ENCODE assay signal across 9 mouse cellular contexts in genomic region chr4:148654701-148655398, GRCm38 (mm10). TPM values are rescaled to one million over a fixed set of nuclear protein-coding genes. Genes with fewer than 3 reads are reported as not detected.
DNase-seq lines count a peak whose midpoint lies in the region; ATAC-seq and TF ChIP-seq lines count a peak whose summit lies in the region.
"Had no signal": no experiment of that assay in that cellular context is flagged by ENCODE, and none has a peak within 500 bp of the region (broad histone marks: within the 10 kb centered on the region; RNA-seq: fewer than 3 reads in every experiment).

No protein-coding gene starts in this region.

- no peak for TF ChIP-seq EP300 in MEL (IDR thresholded peaks at IDR 0.05; ENCODE audit: low read depth in 1 of 2, low read length in 2 of 2)

- H3K27me3 ChIP-seq in MEL (ENCODE audit: control insufficient read depth in 1 of 2, insufficient read depth in 2 of 2, low read length in 2 of 2) = peaks cover 0 to 2% of the 10 kb centered on the region in 2 experiments; a peak in 1 of 4 replicates
- H3K27me3 ChIP-seq in kidney, embryonic 16.5 days (ENCODE audit: insufficient read depth, low read length) = no peaks in the 10 kb centered on the region
- H3K27me3 ChIP-seq: heart, embryonic 13.5 days had no signal

- no peak overlapping the region for H3K9ac ChIP-seq in MEL (ENCODE audit: control insufficient read depth, low read depth, low read length, poor library complexity, severe bottlenecking)
- H3K9ac ChIP-seq in kidney, embryonic 16.5 days (replicated peaks; ENCODE audit: low read length) = no peak overlapping the region
- H3K9ac ChIP-seq: heart, embryonic 13.5 days had no signal

- no peak overlapping the region for H3K4me2 ChIP-seq in kidney, embryonic 16.5 days (replicated peaks; ENCODE audit: low read depth, low read length)
- H3K4me2 ChIP-seq: heart, embryonic 13.5 days had no signal

- peak; percentile 12; the same call in 1 of the 2 replicates for ATAC-seq in kidney, embryonic 16.5 days (ENCODE audit: low FRiP score, low TSS enrichment)
- 0 out of 2 replicates have a peak, but pooled peaks have one; percentile 53 for ATAC-seq in monocyte, adult 5-6 weeks (replicated peaks; ENCODE audit: insufficient number of reproducible peaks, low FRiP score, low TSS enrichment, poor library complexity, severe bottlenecking)

- peak; percentile 63 to 65 (median 65) for TF ChIP-seq CTCF in MEL (IDR thresholded peaks at IDR 0.05 in 2 of 3, conservative IDR thresholded peaks at IDR 0.05 in 1 of 3; ENCODE audit: control insufficient read depth in 1 of 3, insufficient read depth in 1 of 3, low read depth in 2 of 3, low read length in 3 of 3, poor library complexity in 1 of 3, severe bottlenecking in 1 of 3)
- TF ChIP-seq CTCF in bone marrow macrophage, adult 2 months (IDR thresholded peaks at IDR 0.05; ENCODE audit: low read depth, low read length) = peak; percentile 48

- H3K4me1 ChIP-seq in MEL (ENCODE audit: control insufficient read depth in 1 of 2, insufficient read depth in 2 of 2, low read length in 2 of 2) = no peaks in the 10 kb centered on the region
- peaks cover 31% of the 10 kb centered on the region for H3K4me1 ChIP-seq in bone marrow macrophage, adult 2 months (ENCODE audit: control insufficient read depth, insufficient read depth, low read length)
- H3K4me1 ChIP-seq in kidney, embryonic 16.5 days (ENCODE audit: insufficient read depth, low read length) = no peaks in the 10 kb centered on the region

- no peak overlapping the region for H3K27ac ChIP-seq in MEL (ENCODE audit: control insufficient read depth, low read depth, low read length)
- peak overlapping the region; percentile 45; the same call in 1 of the 2 replicates for H3K27ac ChIP-seq in bone marrow macrophage, adult 2 months (ENCODE audit: insufficient read depth, low read depth, low read length)
- H3K27ac ChIP-seq in kidney, embryonic 16.5 days (ENCODE audit: low read length) = no peak overlapping the region
- H3K27ac ChIP-seq: heart, embryonic 13.5 days had no signal

- H3K36me3 ChIP-seq in MEL (ENCODE audit: control insufficient read depth in 1 of 2, insufficient read depth in 2 of 2, low read length in 2 of 2) = no peaks in the 10 kb centered on the region
- H3K36me3 ChIP-seq in kidney, embryonic 16.5 days (ENCODE audit: insufficient read depth, low read length) = no peaks in the 10 kb centered on the region
- H3K36me3 ChIP-seq: heart, embryonic 13.5 days had no signal

- no peak for TF ChIP-seq POLR2A in MEL (IDR thresholded peaks at IDR 0.05; ENCODE audit: control insufficient read depth in 1 of 2, insufficient read depth in 1 of 2, low read depth in 1 of 2, low read length in 2 of 2, poor library complexity in 1 of 2)
- TF ChIP-seq POLR2A in bone marrow macrophage, adult 2 months (IDR thresholded peaks at IDR 0.05; ENCODE audit: borderline replicate concordance, low read depth, low read length) = no peak

- H3K9me3 ChIP-seq in MEL (replicated peaks; ENCODE audit: insufficient read depth, low read length) = no peaks in the 10 kb centered on the region
- no peaks in the 10 kb centered on the region for H3K9me3 ChIP-seq in kidney, embryonic 16.5 days (ENCODE audit: low read length)
- H3K9me3 ChIP-seq: heart, embryonic 13.5 days had no signal

- intact Hi-C loops in gastrocnemius, postnatal 36 days (cut with DNase I) = no loop called here

- no peaks in the 10 kb centered on the region for H3K79me2 ChIP-seq in MEL (ENCODE audit: control insufficient read depth, insufficient read depth, low read length, poor library complexity)

- peak; percentile 45 for TF ChIP-seq RAD21 in MEL (IDR thresholded peaks at IDR 0.05; ENCODE audit: low read depth, low read length)

- peak; percentile 32 for DNase-seq in layer of hippocampus, adult 9-11 months
- no peak for DNase-seq in layer of hippocampus, postnatal 36 days
- DNase-seq in MEL (ENCODE audit: low read depth, low spot score) = peak; percentile 77
- DNase-seq in gastrocnemius, postnatal 36 days = no peak

- H3K4me3 ChIP-seq in MEL (ENCODE audit: control insufficient read depth in 1 of 2, insufficient read depth in 1 of 2, low read depth in 2 of 2, low read length in 2 of 2) = no peak overlapping the region
- H3K4me3 ChIP-seq in bone marrow macrophage, adult 2 months (ENCODE audit: insufficient read depth, low read length) = no peak overlapping the region
- no peak overlapping the region for H3K4me3 ChIP-seq in kidney, embryonic 16.5 days (ENCODE audit: low read length)
- H3K4me3 ChIP-seq: heart, embryonic 13.5 days had no signal

- WGBS in kidney, embryonic 16.5 days = 84% methylated on average over 18 of the region's 18 CpGs

TF ChIP-seq in MEL, 35 proteins besides CTCF, POLR2A, EP300 and RAD21:
- peak; percentile 29; the same call in 1 of the 2 replicates for TF ChIP-seq SMC3 (IDR thresholded peaks at IDR 0.05; ENCODE audit: low read depth, low read length)
- TF ChIP-seq MAX (IDR thresholded peaks at IDR 0.05; ENCODE audit: low read length) = no peak
- TF ChIP-seq ZC3H11A (IDR thresholded peaks at IDR 0.05; ENCODE audit: low read depth, low read length) = peak; percentile 27; the same call in 1 of the 2 replicates

RNA-seq across cellular contexts. Expression of gene Gm572, which starts 11.7 kb away (rescaled TPM):
- not detected for total RNA-seq in layer of hippocampus, postnatal 36 days (2021)
- not detected in 2 replicates for total RNA-seq in MEL (2012; rRNA removed)
- polyA plus RNA-seq in MEL (2012; ENCODE audit: insufficient read depth in 1 of 2, insufficient read length in 2 of 2, low read depth in 1 of 2, low replicate concordance in 2 of 2, missing spikeins in 1 of 2) = not detected
- not detected in 2 replicates for polyA plus RNA-seq in bone marrow macrophage, adult 2 months (2012; ENCODE audit: insufficient read depth, insufficient read length, missing spikeins)
- not detected in 2 replicates for polyA plus RNA-seq in kidney, embryonic 16.5 days (2015; fragmentation: Nextera tagmentation; extraction: Ambion mirVana)
- not detected in 3 replicates for total RNA-seq in monocyte, adult 5-6 weeks (2017)
- 1 to 10 TPM; 5.6 to 6.8 TPM for total RNA-seq in gastrocnemius, postnatal 36 days (2021)
- polyA plus RNA-seq: neural tube, embryonic 14.5 days had no signal

RNA-seq across cellular contexts. Expression of gene Tardbp, which starts 28.0 kb away (rescaled TPM):
- total RNA-seq in layer of hippocampus, postnatal 36 days (2021) = 100 to 1,000 TPM; 218 to 224 TPM
- 209 and 211 TPM in 2 replicates for total RNA-seq in MEL (2012; rRNA removed)
- polyA plus RNA-seq in MEL (2012; ENCODE audit: insufficient read depth in 1 of 2, insufficient read length in 2 of 2, low read depth in 1 of 2, low replicate concordance in 2 of 2, missing spikeins in 1 of 2) = 100 to 1,000 TPM in 1 of 2 experiments, not detected in 1; 455 TPM
- 180 and 197 TPM in 2 replicates for polyA plus RNA-seq in bone marrow macrophage, adult 2 months (2012; ENCODE audit: insufficient read depth, insufficient read length, missing spikeins)
- polyA plus RNA-seq in kidney, embryonic 16.5 days (2015; fragmentation: Nextera tagmentation; extraction: Ambion mirVana) = 337 and 369 TPM in 2 replicates
- 326 to 434 TPM (median 398 TPM) in 3 replicates for total RNA-seq in monocyte, adult 5-6 weeks (2017)
- 100 to 1,000 TPM in 1 of 2 experiments, 10 to 100 TPM in 1; 97.3 to 116 TPM for total RNA-seq in gastrocnemius, postnatal 36 days (2021)

RNA-seq across cellular contexts. Expression of gene Masp2, which starts 52.5 kb away (rescaled TPM):
- 1 to 10 TPM; 3.2 to 4.1 TPM for total RNA-seq in layer of hippocampus, postnatal 36 days (2021)
- total RNA-seq in MEL (2012; rRNA removed) = 0.75 and 1.4 TPM in 2 replicates
- under 1 TPM in 1 of 2 experiments, not detected in 1; 0.38 TPM for polyA plus RNA-seq in MEL (2012; ENCODE audit: insufficient read depth in 1 of 2, insufficient read length in 2 of 2, low read depth in 1 of 2, low replicate concordance in 2 of 2, missing spikeins in 1 of 2)
- polyA plus RNA-seq in bone marrow macrophage, adult 2 months (2012; ENCODE audit: insufficient read depth, insufficient read length, missing spikeins) = not detected in 2 replicates
- 0.27 and 0.52 TPM in 2 replicates for polyA plus RNA-seq in kidney, embryonic 16.5 days (2015; fragmentation: Nextera tagmentation; extraction: Ambion mirVana)
- total RNA-seq in monocyte, adult 5-6 weeks (2017) = 0.32 to 0.57 TPM (median 0.49 TPM) in 3 replicates
- total RNA-seq in gastrocnemius, postnatal 36 days (2021) = under 1 TPM; 0.17 to 0.77 TPM
- polyA plus RNA-seq: heart, embryonic 13.5 days had no signal

Comparison
In these comparisons a context has a peak if more than half of its experiments do, and no peak if none do; other contexts are left out.
1. DNase-seq: peak in layer of hippocampus, adult 9-11 months (single experiment) and MEL (single experiment); none in layer of hippocampus, postnatal 36 days (0 of 2) and gastrocnemius, postnatal 36 days (0 of 2).